Mouse (Mus musculus): ENCODE measurements around the gene Fam89a. TPM values are rescaled to one million over a fixed set of nuclear protein-coding genes. Genes with fewer than 3 reads are reported as not detected.

Fam89a gene
- 0.27 and 0.38 TPM in 2 replicates for polyA plus RNA-seq (2014; fragmentation: Nextera tagmentation; extraction: Ambion mirVana)

DNA sequence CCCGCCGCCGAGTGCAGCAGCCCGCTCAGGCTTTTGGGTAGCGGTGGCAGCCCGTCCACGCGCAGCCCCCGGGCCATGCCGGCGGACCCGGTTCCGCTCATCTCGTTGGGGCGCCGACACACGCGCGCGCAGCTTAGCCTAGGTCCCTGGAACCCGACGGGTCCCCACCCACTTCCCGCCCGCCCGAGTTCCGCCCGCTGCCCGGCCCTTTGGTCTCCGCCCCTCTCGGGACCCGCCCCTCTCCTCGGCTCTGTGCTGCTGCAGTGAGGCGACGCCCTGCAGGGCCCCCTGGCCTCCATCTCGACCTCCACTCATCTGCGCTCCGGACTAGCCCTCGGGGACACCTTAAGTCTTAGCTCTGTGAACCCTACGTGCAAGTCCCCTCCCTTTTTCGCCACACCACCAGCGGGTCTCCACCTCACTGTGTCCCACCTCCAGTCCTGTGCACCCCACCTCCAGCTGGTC is at the start of gene Fam89a:
Fam89a (minus strand) TSS at position 124 of the 465 bp plus-strand sequence.
- peaks cover 9% of the 10 kb centered on the region; the same call in 1 of the 2 replicates for H3K4me1 ChIP-seq (ENCODE audit: control insufficient read depth, insufficient read depth, low read length)
- peak within 1 kb of the TSS; percentile 63 for H3K4me2 ChIP-seq (ENCODE audit: low read length)
- WGBS: 1% methylated on average over 29 of the region's 41 CpGs
- H3K36me3 ChIP-seq (ENCODE audit: control insufficient read depth, insufficient read depth, low read length): no peaks in the 10 kb centered on the region
- H3K4me3 ChIP-seq (ENCODE audit: low read depth, low read length): peak within 1 kb of the TSS; percentile 43
- no peaks in the 10 kb centered on the region for H3K9me3 ChIP-seq (replicated peaks; ENCODE audit: control insufficient read depth, low read length)
- DNase-seq (ENCODE audit: low spot score) (no peak), ATAC-seq (peak; percentile 62)
- peaks cover 52% of the 10 kb centered on the region for H3K27me3 ChIP-seq (replicated peaks; ENCODE audit: control insufficient read depth, insufficient read depth, low read length)
- H3K27ac ChIP-seq (ENCODE audit: low read depth, low read length): no peak within 1 kb of the TSS
- peak within 1 kb of the TSS; percentile 49 for H3K9ac ChIP-seq (ENCODE audit: low read length)

DNA sequence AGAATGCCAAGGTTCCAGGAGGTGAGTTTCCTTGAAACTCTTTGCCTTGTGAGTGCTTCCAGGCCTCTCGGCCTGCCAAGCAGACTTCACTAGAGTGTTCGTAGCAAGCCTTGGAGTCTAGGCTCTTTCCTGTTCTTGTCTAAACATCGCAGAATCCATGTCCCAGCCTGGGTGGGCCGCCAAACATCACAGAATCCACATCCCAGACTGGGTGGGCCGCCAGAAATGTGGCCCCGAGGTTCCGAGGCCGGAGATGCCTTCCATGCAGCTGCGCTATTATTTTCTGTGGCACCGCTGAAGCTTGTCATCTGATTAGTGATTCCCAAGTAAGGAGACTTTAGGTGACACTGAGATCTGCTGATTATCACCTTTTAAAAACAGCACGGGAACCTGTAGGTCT is 48.9 kb upstream of the Fam89a start:
- DNase-seq (ENCODE audit: low spot score) (no peak), ATAC-seq (no peak)
- H3K4me1 ChIP-seq (ENCODE audit: control insufficient read depth, insufficient read depth, low read length): peaks cover 13% of the 10 kb centered on the region
- H3K4me3 ChIP-seq (ENCODE audit: low read depth, low read length): no peak overlapping the region
- no peak overlapping the region for H3K4me2 ChIP-seq (ENCODE audit: low read length)
- WGBS: 46% methylated on average over 11 of the region's 11 CpGs
- H3K27ac ChIP-seq (ENCODE audit: low read depth, low read length): no peak overlapping the region
- H3K27me3 ChIP-seq (replicated peaks; ENCODE audit: control insufficient read depth, insufficient read depth, low read length): no peaks in the 10 kb centered on the region; the same call in 1 of the 2 replicates
- H3K36me3 ChIP-seq (ENCODE audit: control insufficient read depth, insufficient read depth, low read length): no peaks in the 10 kb centered on the region
- no peak overlapping the region for H3K9ac ChIP-seq (ENCODE audit: low read length)
- no peaks in the 10 kb centered on the region for H3K9me3 ChIP-seq (replicated peaks; ENCODE audit: control insufficient read depth, low read length)

GRCm38 (mm10) chr8:124795781-124796488 is 44.3 kb upstream of the Fam89a start:
- H3K36me3 ChIP-seq (ENCODE audit: control insufficient read depth, insufficient read depth, low read length): no peaks in the 10 kb centered on the region
- peak overlapping the region; percentile 94 for H3K4me2 ChIP-seq (ENCODE audit: low read length)
- H3K9me3 ChIP-seq (replicated peaks; ENCODE audit: control insufficient read depth, low read length): no peaks in the 10 kb centered on the region
- no peak overlapping the region for H3K27ac ChIP-seq (ENCODE audit: low read depth, low read length)
- peaks cover 18% of the 10 kb centered on the region for H3K4me1 ChIP-seq (ENCODE audit: control insufficient read depth, insufficient read depth, low read length)
- DNase-seq (ENCODE audit: low spot score) (no peak), ATAC-seq (no peak)
- no peak overlapping the region; the same call in 1 of the 2 replicates for H3K9ac ChIP-seq (ENCODE audit: low read length)
- 79% methylated on average over 8 of the region's 8 CpGs for WGBS
- H3K4me3 ChIP-seq (ENCODE audit: low read depth, low read length): peak overlapping the region; percentile 61
- peaks cover 15% of the 10 kb centered on the region for H3K27me3 ChIP-seq (replicated peaks; ENCODE audit: control insufficient read depth, insufficient read depth, low read length)

- Histone ChIP-seq H3K4me3 (ENCODE audit: low read depth, low read length) (peak overlapping the region; percentile 61), H3K4me1 (ENCODE audit: control insufficient read depth, insufficient read depth, low read length) (peaks cover 18% of the 10 kb centered on the region), H3K9ac (ENCODE audit: low read length) (peak overlapping the region; percentile 77), H3K36me3 (ENCODE audit: control insufficient read depth, insufficient read depth, low read length) (no peaks in the 10 kb centered on the region), H3K27me3 (replicated peaks; ENCODE audit: control insufficient read depth, insufficient read depth, low read length) (peaks cover 15% of the 10 kb centered on the region), H3K9me3 (replicated peaks; ENCODE audit: control insufficient read depth, low read length) (no peaks in the 10 kb centered on the region), H3K4me2 (ENCODE audit: low read length) (peak overlapping the region; percentile 94), H3K27ac (ENCODE audit: low read depth, low read length) (peak overlapping the region; percentile 90)
- peak; percentile 36 for ATAC-seq
- WGBS: 0% methylated on average over 25 of the region's 25 CpGs
- DNase-seq (ENCODE audit: low spot score): peak; percentile 88
These were observed 42.8 kb upstream of the Fam89a start for GRCm38 (mm10) chr8:124794486-124794780.

DNA sequence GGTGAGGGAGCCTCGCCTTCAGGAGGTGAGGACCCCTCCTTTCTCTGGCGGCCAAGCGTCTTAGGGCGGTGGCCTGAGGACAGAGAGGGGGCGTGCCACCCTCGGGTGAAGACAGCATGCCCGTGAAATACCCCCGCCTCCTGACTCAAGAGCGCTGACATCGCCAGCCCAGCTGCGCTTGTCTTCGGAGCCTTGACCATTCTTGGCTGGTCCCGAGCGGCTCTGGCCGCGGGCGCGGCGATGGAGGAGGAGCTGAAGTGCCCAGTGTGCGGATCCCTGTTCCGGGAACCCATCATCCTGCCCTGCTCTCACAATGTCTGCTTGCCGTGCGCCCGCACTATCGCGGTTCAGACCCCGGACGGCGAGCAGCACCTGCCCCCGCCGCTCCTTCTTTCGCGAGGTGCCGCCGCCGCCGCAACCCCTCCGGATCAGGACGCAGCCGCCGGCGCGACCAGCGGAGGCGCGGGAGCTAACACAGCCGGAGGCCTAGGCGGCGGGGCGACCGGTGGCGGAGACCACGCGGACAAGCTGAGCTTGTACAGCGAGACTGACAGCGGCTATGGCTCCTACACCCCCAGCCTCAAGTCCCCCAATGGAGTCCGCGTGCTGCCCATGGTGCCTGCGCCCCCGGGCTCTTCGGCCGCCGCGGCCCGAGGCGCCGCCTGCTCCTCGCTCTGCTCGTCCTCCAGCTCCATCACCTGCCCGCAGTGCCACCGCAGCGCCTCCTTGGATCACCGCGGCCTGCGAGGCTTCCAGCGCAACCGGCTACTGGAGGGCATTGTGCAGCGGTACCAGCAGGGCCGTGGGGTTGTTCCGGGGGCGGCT is 42.2 kb upstream of the Fam89a start:
- peak; percentile 21 for ATAC-seq
- Histone ChIP-seq H3K4me3 (ENCODE audit: low read depth, low read length) (peak overlapping the region; percentile 61), H3K9ac (ENCODE audit: low read length) (peak overlapping the region; percentile 77), H3K9me3 (replicated peaks; ENCODE audit: control insufficient read depth, low read length) (no peaks in the 10 kb centered on the region), H3K27me3 (replicated peaks; ENCODE audit: control insufficient read depth, insufficient read depth, low read length) (peaks cover 15% of the 10 kb centered on the region), H3K4me1 (ENCODE audit: control insufficient read depth, insufficient read depth, low read length) (peaks cover 18% of the 10 kb centered on the region), H3K4me2 (ENCODE audit: low read length) (peak overlapping the region; percentile 94), H3K36me3 (ENCODE audit: control insufficient read depth, insufficient read depth, low read length) (no peaks in the 10 kb centered on the region), H3K27ac (ENCODE audit: low read depth, low read length) (peak overlapping the region; percentile 90)
- peak; percentile 39 for DNase-seq (ENCODE audit: low spot score)
- under 1% methylated on average over 67 of the region's 81 CpGs for WGBS

- Histone ChIP-seq H3K4me3 (ENCODE audit: low read depth, low read length) (peak overlapping the region; percentile 61), H3K9me3 (replicated peaks; ENCODE audit: control insufficient read depth, low read length) (no peaks in the 10 kb centered on the region), H3K9ac (ENCODE audit: low read length) (peak overlapping the region; percentile 77), H3K36me3 (ENCODE audit: control insufficient read depth, insufficient read depth, low read length) (no peaks in the 10 kb centered on the region), H3K27ac (ENCODE audit: low read depth, low read length) (peak overlapping the region; percentile 90), H3K4me1 (ENCODE audit: control insufficient read depth, insufficient read depth, low read length) (peaks cover 18% of the 10 kb centered on the region), H3K27me3 (replicated peaks; ENCODE audit: control insufficient read depth, insufficient read depth, low read length) (peaks cover 15% of the 10 kb centered on the region), H3K4me2 (ENCODE audit: low read length) (peak overlapping the region; percentile 94)
- ATAC-seq (peak; percentile 66), DNase-seq (ENCODE audit: low spot score) (peak; percentile 74)
- under 1% methylated on average over 51 of the region's 51 CpGs for WGBS
These were observed 41.6 kb upstream of the Fam89a start for GRCm38 (mm10) chr8:124793172-124793651.

- Histone ChIP-seq H3K4me3 (ENCODE audit: low read depth, low read length) (peak within 1 kb of the TSS; percentile 61), H3K9ac (ENCODE audit: low read length) (peak within 1 kb of the TSS; percentile 77), H3K4me2 (ENCODE audit: low read length) (peak within 1 kb of the TSS; percentile 94), H3K27me3 (replicated peaks; ENCODE audit: control insufficient read depth, insufficient read depth, low read length) (peaks cover 15% of the 10 kb centered on the region), H3K27ac (ENCODE audit: low read depth, low read length) (peak within 1 kb of the TSS; percentile 90), H3K9me3 (replicated peaks; ENCODE audit: control insufficient read depth, low read length) (no peaks in the 10 kb centered on the region), H3K36me3 (ENCODE audit: control insufficient read depth, insufficient read depth, low read length) (no peaks in the 10 kb centered on the region), H3K4me1 (ENCODE audit: control insufficient read depth, insufficient read depth, low read length) (peaks cover 18% of the 10 kb centered on the region)
- WGBS: under 1% methylated on average over 38 of the region's 39 CpGs
- ATAC-seq: peak; percentile 92
- DNase-seq (ENCODE audit: low spot score): peak; percentile 95
These were observed 41.1 kb upstream of the Fam89a start, which contains the start of gene Trim67 for GRCm38 (mm10) chr8:124792708-124793107. Gene Trim67 (plus strand): TSS chr8:124793092.

DNA sequence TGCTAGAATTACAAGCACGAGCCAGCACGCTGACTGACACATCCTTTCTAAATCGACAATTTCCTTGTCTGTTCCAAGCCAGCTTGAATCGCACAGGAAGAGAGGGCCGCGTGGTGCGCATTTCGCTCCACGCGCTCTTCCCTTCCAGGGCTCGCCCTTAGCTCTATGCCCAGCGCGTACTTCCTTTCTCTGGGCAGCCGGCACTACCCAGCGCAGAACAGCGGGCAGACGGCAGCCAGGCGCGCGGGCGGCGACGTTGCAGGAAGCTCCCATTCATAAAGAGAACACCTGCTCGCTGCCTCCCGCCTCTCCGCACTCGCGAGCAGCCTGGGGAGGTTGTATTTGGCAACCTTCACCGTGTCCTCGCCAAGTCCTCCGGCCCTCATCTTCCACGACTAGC is 40.6 kb upstream of the Fam89a start:
- no peaks in the 10 kb centered on the region for H3K36me3 ChIP-seq (ENCODE audit: control insufficient read depth, insufficient read depth, low read length)
- H3K9ac ChIP-seq (ENCODE audit: low read length): peak overlapping the region; percentile 77
- peak overlapping the region; percentile 90 for H3K27ac ChIP-seq (ENCODE audit: low read depth, low read length)
- H3K4me1 ChIP-seq (ENCODE audit: control insufficient read depth, insufficient read depth, low read length): peaks cover 18% of the 10 kb centered on the region
- whole genome bisulfite sequencing: under 1% methylated on average over 32 of the region's 32 CpGs
- H3K4me3 ChIP-seq (ENCODE audit: low read depth, low read length): peak overlapping the region; percentile 61
- ATAC-seq (peak; percentile 63), DNase-seq (ENCODE audit: low spot score) (peak; percentile 78)
- no peaks in the 10 kb centered on the region for H3K9me3 ChIP-seq (replicated peaks; ENCODE audit: control insufficient read depth, low read length)
- peak overlapping the region; percentile 94 for H3K4me2 ChIP-seq (ENCODE audit: low read length)
- peaks cover 15% of the 10 kb centered on the region for H3K27me3 ChIP-seq (replicated peaks; ENCODE audit: control insufficient read depth, insufficient read depth, low read length)

Measured in forebrain, embryonic 14.5 days (tissue).